Mouse (Mus musculus): Measurements from ENCODE around the gene Ptprr. TPM values are rescaled to one million over a fixed set of nuclear protein-coding genes. Genes with fewer than 3 reads are reported as not detected.

The Ptprr gene
- polyA plus RNA-seq, 1 experiment from 2014 or later: 0.93 TPM

DNA sequence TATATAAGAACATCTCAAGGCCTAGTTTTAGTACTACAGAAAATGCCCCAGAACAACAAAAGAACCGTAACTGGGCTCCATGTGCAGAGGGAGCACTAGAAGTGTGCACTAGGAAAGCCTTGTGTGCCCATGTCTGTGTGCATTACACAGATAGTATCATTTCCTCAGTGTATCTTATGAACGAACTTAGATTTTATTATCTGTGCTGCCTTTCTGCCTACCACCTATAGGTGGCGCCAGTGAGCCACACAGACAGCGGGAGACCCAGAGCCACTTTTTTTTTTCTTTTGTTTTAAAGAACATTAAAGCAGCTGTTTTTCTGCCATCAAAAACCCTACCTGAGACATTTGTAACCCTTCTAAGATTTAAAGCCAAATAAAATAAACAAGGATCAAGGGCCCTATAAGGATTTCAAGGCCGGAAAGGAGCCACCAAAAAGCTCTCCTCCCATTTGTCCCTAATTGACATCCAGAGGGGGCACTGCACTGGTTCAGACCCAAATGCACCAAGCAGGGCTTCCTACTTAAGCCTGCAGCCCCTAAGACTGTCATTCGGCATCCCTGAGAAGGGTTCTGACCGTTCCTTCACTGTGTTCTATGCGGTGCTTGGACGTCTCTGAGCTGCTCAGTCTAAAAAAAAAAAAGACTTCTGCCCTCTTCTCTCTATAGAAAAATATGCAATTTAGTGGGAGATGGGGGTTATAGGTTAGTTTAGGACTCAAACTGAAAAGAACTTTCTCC lies 190.1 kb downstream of the Ptprr start:
- no peaks in the 10 kb centered on the region for H3K9me3 ChIP-seq (replicated peaks)
- no peaks in the 10 kb centered on the region for H3K36me3 ChIP-seq
- H3K27me3 ChIP-seq (ENCODE audit: low read depth, poor library complexity, severe bottlenecking): no peaks in the 10 kb centered on the region
- 0 out of 2 replicates have a peak overlapping the region, but pooled peaks have one; percentile 12 for H3K4me3 ChIP-seq
- no peak for DNase-seq (ENCODE audit: low spot score)
- H3K4me1 ChIP-seq: peaks cover 9% of the 10 kb centered on the region
- peak overlapping the region; percentile 6; the same call in 1 of the 2 replicates for H3K27ac ChIP-seq (replicated peaks)
- WGBS: 21% methylated on average over 9 of the region's 9 CpGs

DNA sequence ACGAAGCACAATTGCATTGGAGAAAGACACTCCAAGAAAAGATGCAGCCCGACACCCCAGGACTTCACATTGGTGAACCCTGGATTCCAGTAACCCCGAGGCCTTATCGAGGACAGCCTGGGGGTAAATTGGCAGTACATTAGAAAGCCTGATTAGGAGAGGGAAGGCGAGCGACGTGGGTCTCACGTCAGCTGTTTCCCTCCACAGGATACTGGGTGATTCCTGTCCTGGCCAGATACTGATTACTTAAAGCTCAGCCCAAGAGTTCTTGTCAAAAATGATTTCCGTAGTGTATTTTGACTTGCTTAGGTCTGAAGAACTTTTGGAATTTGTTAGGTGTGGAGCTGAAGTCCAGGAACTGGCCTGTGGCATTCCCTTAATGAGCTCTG lies 190.7 kb downstream of the Ptprr start:
- H3K4me3 ChIP-seq: no peak overlapping the region
- H3K27me3 ChIP-seq (ENCODE audit: low read depth, poor library complexity, severe bottlenecking): no peaks in the 10 kb centered on the region
- DNase-seq (ENCODE audit: low spot score): no peak
- no peaks in the 10 kb centered on the region for H3K9me3 ChIP-seq (replicated peaks)
- 68% methylated on average over 9 of the region's 9 CpGs for WGBS
- H3K36me3 ChIP-seq: no peaks in the 10 kb centered on the region
- peaks cover 9% of the 10 kb centered on the region for H3K4me1 ChIP-seq
- H3K27ac ChIP-seq (replicated peaks): no peak overlapping the region

DNA sequence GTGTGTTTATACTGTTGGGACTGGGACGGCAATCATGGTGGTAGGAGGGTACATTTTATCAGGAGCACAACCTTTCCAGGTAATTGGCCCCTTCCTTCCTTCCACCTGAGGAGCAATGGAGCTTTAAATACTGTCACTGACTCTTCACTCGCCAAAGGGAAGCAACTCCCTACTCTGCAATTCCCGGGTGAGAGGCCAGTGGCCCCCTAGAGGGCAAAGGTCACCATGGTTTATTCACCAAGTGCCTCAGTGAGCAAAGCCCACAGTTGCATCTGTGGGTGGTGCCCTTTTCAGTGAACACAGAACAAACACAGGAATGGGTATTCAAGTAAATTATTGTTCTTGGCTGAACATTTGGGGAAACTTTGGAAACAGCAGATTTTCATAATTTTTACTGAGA lies 194.1 kb downstream of the Ptprr start:
- DNase-seq (ENCODE audit: low spot score): no peak
- no peaks in the 10 kb centered on the region for H3K36me3 ChIP-seq
- H3K27ac ChIP-seq (replicated peaks): no peak overlapping the region
- H3K9me3 ChIP-seq (replicated peaks): no peaks in the 10 kb centered on the region
- no peak overlapping the region for H3K4me3 ChIP-seq
- WGBS: 22% methylated on average over 3 of the region's 3 CpGs
- H3K4me1 ChIP-seq: peaks cover 9% of the 10 kb centered on the region
- no peaks in the 10 kb centered on the region for H3K27me3 ChIP-seq (ENCODE audit: low read depth, poor library complexity, severe bottlenecking)

DNA sequence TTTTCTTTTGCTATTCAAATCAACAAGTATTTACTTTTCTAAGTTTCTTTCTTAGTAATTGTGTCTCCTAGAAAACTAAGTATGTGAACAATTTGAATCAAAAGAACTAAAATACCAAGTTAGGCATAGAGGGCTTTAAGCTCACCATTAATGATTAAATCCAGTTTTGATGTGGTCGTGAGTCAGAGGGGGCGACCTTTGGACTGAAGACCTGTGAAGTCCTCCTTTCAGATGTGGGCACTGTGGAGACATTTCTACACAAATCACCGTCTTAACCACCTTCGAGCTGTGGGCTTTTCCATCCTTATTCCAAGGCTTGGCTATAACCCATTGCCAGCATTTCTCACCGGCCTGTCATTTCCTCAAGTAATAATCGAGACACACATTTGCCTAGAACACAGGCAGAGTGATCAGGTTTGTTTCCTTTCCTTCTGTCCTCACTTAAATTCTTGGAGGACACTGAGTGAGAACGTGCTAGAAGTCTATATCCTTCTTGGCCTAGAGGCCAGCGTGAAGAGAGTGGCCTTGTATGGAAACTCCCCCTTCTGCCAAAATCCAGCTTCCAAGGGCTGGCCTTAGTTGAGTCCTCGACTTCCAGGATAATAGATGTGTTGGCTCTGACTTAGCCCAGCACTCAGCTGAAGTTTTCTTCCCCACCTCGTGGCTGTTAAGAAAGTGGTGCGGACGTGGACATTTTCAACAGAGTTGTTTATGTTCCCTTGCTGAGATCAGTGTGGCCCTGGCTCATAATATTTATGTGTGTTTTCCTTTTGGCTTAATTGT lies 202.5 kb downstream of the Ptprr start:
- Histone ChIP-seq H3K27ac (replicated peaks) (no peak overlapping the region), H3K36me3 (no peaks in the 10 kb centered on the region), H3K4me3 (no peak overlapping the region), H3K27me3 (ENCODE audit: low read depth, poor library complexity, severe bottlenecking) (no peaks in the 10 kb centered on the region), H3K9me3 (replicated peaks) (no peaks in the 10 kb centered on the region), H3K4me1 (no peaks in the 10 kb centered on the region)
- WGBS: 86% methylated on average over 12 of the region's 12 CpGs
- no peak for DNase-seq (ENCODE audit: low spot score)

DNA sequence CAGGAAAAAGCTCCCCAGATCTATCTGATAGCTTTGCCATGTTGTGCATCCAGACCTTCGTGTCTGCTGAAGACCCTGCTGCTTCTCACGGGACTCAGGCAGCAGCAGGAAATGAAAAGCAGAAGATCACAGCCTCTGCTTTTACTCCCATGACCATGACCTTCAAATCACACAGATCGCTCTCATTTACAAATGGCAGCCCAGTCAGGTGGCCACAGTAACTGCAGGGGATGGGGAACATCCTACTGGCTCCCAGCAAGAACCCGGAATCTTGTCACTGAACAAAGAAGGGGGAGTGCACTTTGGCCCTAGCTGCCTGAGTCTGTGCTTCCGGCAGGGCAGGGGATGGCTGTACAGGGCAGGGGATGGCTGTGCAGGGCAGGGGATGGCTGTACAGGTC lies 217.3 kb downstream of the Ptprr start:
- Histone ChIP-seq H3K4me1 (no peaks in the 10 kb centered on the region), H3K9me3 (replicated peaks) (no peaks in the 10 kb centered on the region), H3K36me3 (no peaks in the 10 kb centered on the region), H3K27ac (replicated peaks) (no peak overlapping the region), H3K4me3 (no peak overlapping the region), H3K27me3 (ENCODE audit: low read depth, poor library complexity, severe bottlenecking) (no peaks in the 10 kb centered on the region)
- 67% methylated on average over 5 of the region's 5 CpGs for WGBS
- DNase-seq (ENCODE audit: low spot score): no peak

DNA sequence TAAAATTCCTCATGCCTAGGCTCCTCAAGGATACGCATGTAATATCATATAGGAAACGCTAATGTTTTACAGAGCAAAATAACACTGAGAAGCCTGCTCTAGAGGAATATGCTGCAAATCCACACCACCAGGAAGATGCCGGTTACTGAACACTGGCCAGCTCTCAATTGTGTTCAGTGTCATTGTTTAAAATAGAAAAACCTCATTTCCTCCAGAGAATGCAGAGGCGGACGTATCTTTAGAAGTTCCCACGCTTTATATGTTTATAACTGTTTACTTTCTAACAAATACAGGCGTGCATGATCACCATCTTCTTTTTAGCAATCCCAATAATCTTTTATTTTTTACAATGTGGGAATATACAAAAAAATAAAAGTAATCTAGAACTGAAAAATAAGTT lies 224.2 kb downstream of the Ptprr start:
- Histone ChIP-seq H3K4me3 (no peak overlapping the region), H3K36me3 (no peaks in the 10 kb centered on the region), H3K27ac (replicated peaks) (no peak overlapping the region), H3K27me3 (ENCODE audit: low read depth, poor library complexity, severe bottlenecking) (no peaks in the 10 kb centered on the region), H3K9me3 (replicated peaks) (no peaks in the 10 kb centered on the region), H3K4me1 (no peaks in the 10 kb centered on the region)
- WGBS: 77% methylated on average over 7 of the region's 7 CpGs
- no peak for DNase-seq (ENCODE audit: low spot score)

DNA sequence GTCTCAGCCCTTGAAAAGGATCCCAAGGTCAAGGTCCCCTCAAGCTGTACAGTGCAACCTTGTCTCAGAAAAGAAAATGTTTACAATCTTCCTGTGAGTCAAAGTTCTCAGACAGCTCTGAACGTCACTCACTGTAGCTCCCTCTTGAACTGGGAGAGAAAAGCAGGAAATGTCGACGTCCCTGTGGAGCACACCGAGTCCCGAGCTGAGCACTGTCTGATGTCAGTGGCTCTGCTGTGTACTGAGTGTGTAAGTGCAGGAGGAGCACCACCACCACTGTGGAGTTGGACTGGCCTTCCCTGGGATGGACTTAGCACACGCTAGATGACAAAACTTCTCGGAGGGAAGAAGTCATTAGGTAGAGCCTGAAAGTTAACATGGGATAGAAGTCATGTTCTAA lies 225.4 kb downstream of the Ptprr start:
- no peaks in the 10 kb centered on the region for H3K9me3 ChIP-seq (replicated peaks)
- H3K4me1 ChIP-seq: no peaks in the 10 kb centered on the region
- no peak overlapping the region for H3K27ac ChIP-seq (replicated peaks)
- H3K4me3 ChIP-seq: no peak overlapping the region
- no peaks in the 10 kb centered on the region for H3K36me3 ChIP-seq
- 63% methylated on average over 7 of the region's 7 CpGs for WGBS
- H3K27me3 ChIP-seq (ENCODE audit: low read depth, poor library complexity, severe bottlenecking): no peaks in the 10 kb centered on the region
- no peak for DNase-seq (ENCODE audit: low spot score)

DNA sequence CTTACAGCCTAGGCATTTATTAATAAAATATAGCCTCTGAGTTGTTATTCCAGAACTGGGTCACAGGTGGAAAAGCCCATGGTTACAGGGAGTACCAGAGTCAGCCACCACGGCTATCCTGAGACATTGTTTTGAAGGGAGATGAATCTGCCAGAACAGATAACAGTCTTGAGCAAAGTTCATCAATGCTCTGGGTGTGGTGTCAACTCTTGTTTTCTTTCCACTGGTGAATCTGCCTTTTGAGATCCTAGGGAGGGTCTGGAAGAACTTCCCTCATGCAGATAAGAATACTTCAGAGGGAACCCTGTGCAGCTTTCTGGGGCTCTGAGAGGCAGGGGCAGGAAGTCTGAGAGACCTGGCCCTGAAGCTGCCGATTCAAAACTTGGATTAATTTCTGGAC lies 227.6 kb downstream of the Ptprr start:
- Histone ChIP-seq H3K4me3 (no peak overlapping the region), H3K4me1 (no peaks in the 10 kb centered on the region), H3K9me3 (replicated peaks) (no peaks in the 10 kb centered on the region), H3K27me3 (ENCODE audit: low read depth, poor library complexity, severe bottlenecking) (no peaks in the 10 kb centered on the region), H3K36me3 (no peaks in the 10 kb centered on the region), H3K27ac (replicated peaks) (no peak overlapping the region)
- DNase-seq (ENCODE audit: low spot score): no peak
- 76% methylated on average over 2 of the region's 2 CpGs for WGBS

DNA sequence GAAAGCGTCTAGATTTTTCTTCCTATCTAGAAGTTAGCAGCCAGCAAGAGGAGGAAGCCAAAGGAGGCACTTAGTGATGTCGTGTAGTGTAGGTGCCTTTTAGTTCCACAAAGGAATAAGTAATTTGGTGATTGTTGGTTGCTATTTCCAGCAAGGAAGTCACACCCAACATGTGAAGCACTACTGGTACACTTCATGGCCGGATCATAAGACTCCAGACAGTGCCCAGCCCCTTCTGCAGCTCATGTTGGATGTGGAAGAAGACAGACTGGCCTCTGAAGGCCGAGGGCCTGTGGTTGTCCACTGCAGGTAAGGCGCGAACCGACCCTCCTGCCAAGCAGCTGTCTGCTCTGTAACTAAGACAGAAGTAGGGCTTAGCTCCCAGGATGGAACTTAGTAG lies 234.7 kb downstream of the Ptprr start:
- Histone ChIP-seq H3K27me3 (ENCODE audit: low read depth, poor library complexity, severe bottlenecking) (no peaks in the 10 kb centered on the region), H3K4me1 (no peaks in the 10 kb centered on the region), H3K36me3 (no peaks in the 10 kb centered on the region), H3K4me3 (no peak overlapping the region), H3K27ac (replicated peaks) (no peak overlapping the region), H3K9me3 (replicated peaks) (no peaks in the 10 kb centered on the region)
- 87% methylated on average over 7 of the region's 7 CpGs for WGBS
- DNase-seq (ENCODE audit: low spot score): no peak

DNA sequence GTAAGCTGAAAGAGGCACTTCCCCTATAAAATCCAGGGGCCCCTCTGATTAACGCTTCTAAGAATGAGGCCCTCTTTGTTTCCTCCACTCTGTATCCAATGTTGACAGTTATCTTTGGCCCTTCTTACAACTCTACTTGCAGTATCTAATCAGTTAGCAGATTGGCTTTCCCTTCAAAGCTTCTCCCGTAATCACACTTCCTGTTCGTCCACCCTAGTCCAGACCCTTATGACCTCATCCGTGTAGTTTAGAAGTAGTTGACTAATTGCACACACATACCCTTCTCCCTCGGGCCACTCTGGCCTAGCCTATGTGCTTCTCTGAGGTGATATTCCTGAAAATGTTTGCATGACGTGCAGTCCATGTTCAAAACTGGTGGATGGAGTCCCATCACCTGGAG lies 236.0 kb downstream of the Ptprr start:
- Histone ChIP-seq H3K4me3 (no peak overlapping the region), H3K36me3 (no peaks in the 10 kb centered on the region), H3K9me3 (replicated peaks) (no peaks in the 10 kb centered on the region), H3K4me1 (no peaks in the 10 kb centered on the region), H3K27me3 (ENCODE audit: low read depth, poor library complexity, severe bottlenecking) (no peaks in the 10 kb centered on the region), H3K27ac (replicated peaks) (no peak overlapping the region)
- DNase-seq (ENCODE audit: low spot score): no peak
- WGBS: 82% methylated on average over 6 of the region's 6 CpGs

DNA sequence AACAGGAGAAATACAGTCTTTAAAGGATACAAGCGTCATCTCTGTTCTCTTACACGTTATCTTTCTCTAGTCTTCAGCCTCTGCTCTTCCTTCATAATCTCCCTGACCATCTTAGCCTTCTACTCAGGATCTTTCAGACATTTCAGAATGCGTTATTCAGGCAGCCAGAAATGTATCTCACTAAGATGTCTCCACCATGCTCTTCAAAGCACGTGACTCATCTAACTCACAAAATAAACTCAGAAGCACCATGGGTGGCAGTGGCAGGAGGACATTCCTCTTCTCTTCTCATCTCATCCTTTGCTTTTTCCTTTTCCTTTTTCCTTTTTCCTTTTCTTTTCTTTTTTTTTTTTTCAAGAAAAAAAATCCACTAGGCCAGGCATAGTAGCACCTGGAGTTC lies 241.3 kb downstream of the Ptprr start:
- no peaks in the 10 kb centered on the region for H3K36me3 ChIP-seq
- H3K9me3 ChIP-seq (replicated peaks): no peaks in the 10 kb centered on the region
- 72% methylated on average over 4 of the region's 4 CpGs for WGBS
- H3K27me3 ChIP-seq (ENCODE audit: low read depth, poor library complexity, severe bottlenecking): no peaks in the 10 kb centered on the region
- no peak overlapping the region for H3K4me3 ChIP-seq
- H3K27ac ChIP-seq (replicated peaks): no peak overlapping the region
- peaks cover 13% of the 10 kb centered on the region for H3K4me1 ChIP-seq
- DNase-seq (ENCODE audit: low spot score): no peak

DNA sequence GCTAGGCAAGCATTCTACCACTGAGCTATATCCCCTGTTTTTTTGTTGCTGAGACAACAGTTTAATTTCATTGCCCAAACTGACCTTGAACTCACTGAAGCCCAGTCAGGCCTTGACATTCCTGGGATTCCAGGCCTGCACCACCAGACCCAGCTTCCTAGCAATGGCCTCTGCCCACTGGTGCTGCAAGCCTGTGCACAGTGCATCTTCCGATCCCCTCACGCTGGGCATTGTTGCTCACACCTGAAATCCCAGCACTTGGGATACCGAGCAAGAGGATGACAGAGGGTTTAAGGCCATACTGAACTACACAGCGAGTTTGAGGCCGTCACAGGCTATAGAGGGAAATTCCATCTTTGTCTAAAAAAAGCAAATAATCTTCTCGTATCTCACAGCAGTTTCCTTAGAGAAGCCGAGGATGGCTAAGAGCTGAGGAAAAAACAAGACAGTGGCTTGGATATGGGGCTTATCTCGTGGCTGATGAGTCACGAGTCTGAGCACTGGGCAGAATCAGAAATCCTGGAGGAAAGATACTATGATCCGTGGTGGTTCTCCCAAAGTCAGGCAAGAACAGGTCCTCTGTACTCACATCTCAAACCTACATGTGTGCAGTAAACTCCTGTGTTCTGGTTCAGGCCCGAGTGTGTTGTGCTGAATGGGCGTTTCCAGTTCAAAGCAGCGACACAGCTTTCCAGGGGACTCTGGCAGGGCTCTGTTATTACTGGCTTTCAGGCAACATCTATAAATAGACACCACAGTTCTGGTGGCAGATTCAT lies 242.8 kb downstream of the Ptprr start:
- 73% methylated on average over 13 of the region's 13 CpGs for WGBS
- Histone ChIP-seq H3K4me3 (no peak overlapping the region), H3K4me1 (peaks cover 13% of the 10 kb centered on the region), H3K27me3 (ENCODE audit: low read depth, poor library complexity, severe bottlenecking) (no peaks in the 10 kb centered on the region), H3K36me3 (no peaks in the 10 kb centered on the region), H3K9me3 (replicated peaks) (no peaks in the 10 kb centered on the region), H3K27ac (replicated peaks) (no peak overlapping the region)
- DNase-seq (ENCODE audit: low spot score): no peak

DNA sequence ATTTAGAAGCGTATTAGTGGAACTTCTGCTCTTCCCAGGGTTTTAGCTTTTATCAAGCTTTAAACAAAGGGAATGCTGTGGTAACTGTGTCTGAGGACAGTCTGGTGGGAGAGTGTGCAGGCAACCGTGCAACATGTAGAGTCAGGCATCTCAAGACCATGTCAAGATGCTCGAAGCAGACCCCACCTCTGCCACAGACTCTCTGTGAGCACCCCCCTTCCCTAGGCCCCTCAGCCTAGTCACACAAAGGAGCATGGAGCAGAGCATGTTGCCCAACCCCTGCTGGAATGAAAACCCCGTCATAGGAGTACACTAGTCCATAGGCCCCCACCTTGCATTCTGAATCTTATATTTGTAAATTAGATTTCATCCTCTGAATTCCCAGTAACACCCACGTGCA lies 243.5 kb downstream of the Ptprr start:
- no peak for DNase-seq (ENCODE audit: low spot score)
- Histone ChIP-seq H3K9me3 (replicated peaks) (no peaks in the 10 kb centered on the region), H3K4me3 (no peak overlapping the region), H3K4me1 (peaks cover 13% of the 10 kb centered on the region), H3K36me3 (no peaks in the 10 kb centered on the region), H3K27me3 (ENCODE audit: low read depth, poor library complexity, severe bottlenecking) (no peaks in the 10 kb centered on the region), H3K27ac (replicated peaks) (no peak overlapping the region)
- WGBS: 69% methylated on average over 5 of the region's 5 CpGs

Data from midbrain, embryonic 10.5 days (tissue).